Comparison of ENCODE assay signal across 19 mouse cellular contexts in genomic region chr10:90117836-90118235, GRCm38 (mm10).
DNase-seq lines count a peak whose midpoint lies in the region; ATAC-seq lines count a peak whose summit lies in the region.
"Had no signal": no experiment of that assay in that cellular context is flagged by ENCODE, and none has a peak within 500 bp of the region (broad histone marks: within the 10 kb centered on the region; RNA-seq: fewer than 3 reads in every experiment).

No protein-coding gene starts in this region.

- H3K36me3 ChIP-seq in forebrain, embryonic 16.5 days (ENCODE audit: control insufficient read depth, insufficient read depth) = no peaks in the 10 kb centered on the region
- no peaks in the 10 kb centered on the region for H3K36me3 ChIP-seq in hindbrain, embryonic 14.5 days (replicated peaks; ENCODE audit: control insufficient read depth, insufficient read depth)
- H3K36me3 ChIP-seq: embryonic facial prominence, embryonic 12.5 days; forebrain, embryonic 15.5 days; heart, embryonic 15.5 days; hindbrain, embryonic 15.5 days had no signal

- H3K27ac ChIP-seq in forebrain, embryonic 16.5 days (ENCODE audit: low read length) = no peak overlapping the region
- H3K27ac ChIP-seq in hindbrain, embryonic 14.5 days = no peak overlapping the region
- H3K27ac ChIP-seq: embryonic facial prominence, embryonic 12.5 days; forebrain, embryonic 15.5 days; heart, adult 2 months; heart, embryonic 15.5 days; hindbrain, embryonic 15.5 days had no signal

- peak; percentile 89 for DNase-seq in brain, adult 2 months (ENCODE audit: low read depth, low spot score)
- DNase-seq in cerebellum, adult 11-12 months = peak; percentile 50
- peak; percentile 64 for DNase-seq in cerebellum, adult 9-10 months
- DNase-seq in cerebellum, postnatal 25 days = peak; percentile 50 to 66
- DNase-seq in adrenal gland, postnatal 10 days = no peak
- DNase-seq in hindbrain, embryonic 14.5 days (ENCODE audit: low spot score) = no peak
- DNase-seq: adrenal gland, adult 2 months; adrenal gland, postnatal 36 days; gastrocnemius, postnatal 14 days; heart, adult 2 months; heart, postnatal 14 days; kidney, adult 2 months had no signal

- 84% methylated on average over 2 of the region's 2 CpGs for WGBS in forebrain, embryonic 16.5 days
- WGBS in hindbrain, embryonic 14.5 days = 90% methylated on average over 2 of the region's 2 CpGs

- no peak for ATAC-seq in forebrain, embryonic 16.5 days
- ATAC-seq in hindbrain, embryonic 14.5 days (ENCODE audit: low FRiP score) = no peak
- ATAC-seq: forebrain, embryonic 15.5 days; intestine, embryonic 16.5 days had no signal

- H3K4me3 ChIP-seq in forebrain, embryonic 16.5 days (replicated peaks; ENCODE audit: low read length) = no peak overlapping the region
- no peak overlapping the region for H3K4me3 ChIP-seq in hindbrain, embryonic 14.5 days (replicated peaks; ENCODE audit: low read length)
- H3K4me3 ChIP-seq: embryonic facial prominence, embryonic 12.5 days; forebrain, embryonic 15.5 days; heart, adult 2 months; heart, embryonic 15.5 days; hindbrain, embryonic 15.5 days had no signal

- no peaks in the 10 kb centered on the region for H3K9me3 ChIP-seq in forebrain, embryonic 16.5 days (ENCODE audit: control insufficient read depth, low read length)
- H3K9me3 ChIP-seq in hindbrain, embryonic 14.5 days (ENCODE audit: control insufficient read depth, low read length) = no peaks in the 10 kb centered on the region
- H3K9me3 ChIP-seq: embryonic facial prominence, embryonic 12.5 days; forebrain, embryonic 15.5 days; heart, embryonic 15.5 days; hindbrain, embryonic 15.5 days had no signal

- H3K9ac ChIP-seq in forebrain, embryonic 16.5 days (replicated peaks; ENCODE audit: low read depth, low read length) = no peak overlapping the region
- no peak overlapping the region for H3K9ac ChIP-seq in hindbrain, embryonic 14.5 days
- H3K9ac ChIP-seq: embryonic facial prominence, embryonic 12.5 days; forebrain, embryonic 15.5 days; heart, embryonic 15.5 days; hindbrain, embryonic 15.5 days had no signal

- H3K4me2 ChIP-seq in forebrain, embryonic 16.5 days (ENCODE audit: low read length) = no peak overlapping the region
- no peak overlapping the region for H3K4me2 ChIP-seq in hindbrain, embryonic 14.5 days (replicated peaks)
- H3K4me2 ChIP-seq: embryonic facial prominence, embryonic 12.5 days; forebrain, embryonic 15.5 days; heart, embryonic 11.5 days; heart, embryonic 15.5 days; hindbrain, embryonic 15.5 days had no signal

- H3K4me1 ChIP-seq in forebrain, embryonic 16.5 days (replicated peaks; ENCODE audit: control insufficient read depth, insufficient read depth, low read length) = no peaks in the 10 kb centered on the region
- H3K4me1 ChIP-seq in hindbrain, embryonic 14.5 days (replicated peaks; ENCODE audit: control insufficient read depth, insufficient read depth, low read length) = no peaks in the 10 kb centered on the region
- H3K4me1 ChIP-seq: embryonic facial prominence, embryonic 12.5 days; forebrain, embryonic 15.5 days; heart, embryonic 15.5 days; hindbrain, embryonic 15.5 days had no signal

- no peaks in the 10 kb centered on the region for H3K27me3 ChIP-seq in forebrain, embryonic 16.5 days (replicated peaks; ENCODE audit: control insufficient read depth, insufficient read depth, low read length)
- H3K27me3 ChIP-seq in hindbrain, embryonic 14.5 days (ENCODE audit: control insufficient read depth, insufficient read depth, low read length) = no peaks in the 10 kb centered on the region
- H3K27me3 ChIP-seq: embryonic facial prominence, embryonic 12.5 days; forebrain, embryonic 15.5 days; heart, embryonic 15.5 days; hindbrain, embryonic 15.5 days had no signal

Comparison
In these comparisons a context has a peak if more than half of its experiments do, and no peak if none do; other contexts are left out.
1. DNase-seq: peak in brain, adult 2 months (single experiment), cerebellum, adult 11-12 months (single experiment), cerebellum, adult 9-10 months (single experiment) and cerebellum, postnatal 25 days (2 of 2); none in adrenal gland, postnatal 10 days (single experiment) and hindbrain, embryonic 14.5 days (single experiment).